Mouse (Mus musculus) T-cell, adult 2 months (primary cell): ENCODE data around the gene Pepd.
A peak's percentile ranks its signal among the peaks of the same experiment; 100 is the strongest.

Experiments
- DNase-seq: peaks from one replicate; pipeline ENCODE4 v3.0.0; 2022; ENCODE audit warnings: low spot score

Pepd gene

DNA sequence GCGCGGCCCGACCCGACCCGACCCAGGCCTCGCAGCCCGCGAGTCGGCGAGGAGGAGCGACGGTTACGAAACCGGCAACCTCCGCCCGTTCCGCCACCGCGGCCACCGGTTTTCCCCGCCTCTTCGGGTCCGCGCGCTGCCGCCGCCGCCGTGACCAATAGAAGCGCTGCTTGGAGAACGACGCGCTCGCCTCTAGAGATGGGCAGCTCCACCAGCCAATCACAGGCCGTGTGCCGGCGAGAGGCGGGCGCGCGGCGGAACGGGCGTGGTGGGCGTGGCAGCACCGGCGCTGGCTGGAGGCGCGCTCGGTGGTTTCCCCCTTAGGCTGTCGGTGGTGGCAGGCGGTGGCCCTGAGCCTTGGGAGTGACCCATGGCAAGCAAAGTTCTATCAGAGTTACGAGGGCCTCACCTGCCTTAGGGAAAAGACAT lies 144.3 kb downstream of the Pepd start, which contains the start of gene Cebpg:
Gene Cebpg, minus strand, starts transcription at position 138 of the 429 bp plus-strand sequence.
- peak; percentile 94 for DNase-seq

- DNase-seq, result no peak
Observed at GRCm38 (mm10) chr7:35056999-35057398, 144.8 kb downstream of the Pepd start.

GRCm38 (mm10) chr7:35057569-35057968 lies 145.4 kb downstream of the Pepd start:
- no peak for DNase-seq

GRCm38 (mm10) chr7:35058329-35058728 lies 146.2 kb downstream of the Pepd start:
- no peak for DNase-seq

GRCm38 (mm10) chr7:35059467-35059866 lies 147.3 kb downstream of the Pepd start:
- DNase-seq, result no peak

DNA sequence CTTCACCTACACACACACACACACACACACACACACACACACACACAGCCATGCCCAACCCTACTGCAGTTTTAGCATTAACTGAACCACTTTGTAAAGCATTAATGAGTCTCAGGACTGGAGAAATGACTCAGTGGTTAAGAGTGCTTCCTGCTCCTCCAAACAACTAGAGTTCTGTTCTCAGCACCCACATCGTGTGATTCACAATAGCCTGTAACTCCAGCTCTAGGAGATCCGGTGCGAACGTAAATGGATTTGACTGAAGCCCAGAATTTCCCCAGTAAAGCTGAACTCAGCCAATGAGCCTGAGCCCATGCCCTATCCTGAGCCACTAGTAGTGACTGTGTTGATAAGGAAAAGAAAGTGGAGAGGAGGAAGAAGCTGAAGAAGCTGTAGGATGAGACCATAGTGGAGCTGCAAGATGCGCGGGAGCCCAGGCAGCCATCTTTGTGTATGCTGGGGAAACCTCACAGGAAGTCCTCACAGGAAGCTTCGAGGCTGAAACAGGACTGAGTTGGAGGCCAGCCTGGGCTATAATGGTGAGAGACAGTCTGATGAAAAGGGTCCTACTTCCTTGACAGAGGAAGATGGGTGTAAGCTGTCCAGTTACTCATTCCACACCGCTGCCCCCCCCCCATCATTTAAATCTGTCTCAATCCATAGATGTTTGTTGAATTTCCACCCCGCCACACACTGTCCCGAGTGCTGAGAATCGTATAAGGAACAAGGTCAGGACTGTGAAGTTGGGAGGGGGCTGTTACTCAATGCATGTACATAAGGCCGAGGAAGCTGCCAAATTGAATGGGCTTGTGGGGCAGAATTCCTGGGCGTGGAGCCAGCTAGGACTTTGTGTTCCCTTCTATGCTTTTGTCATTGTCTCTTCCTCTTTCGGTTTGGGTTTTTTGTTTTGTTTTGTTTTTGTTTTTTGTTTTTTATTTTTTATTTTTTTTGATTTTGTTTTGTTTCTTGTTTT lies 152.4 kb downstream of the Pepd start:
- DNase-seq, result no peak

DNA sequence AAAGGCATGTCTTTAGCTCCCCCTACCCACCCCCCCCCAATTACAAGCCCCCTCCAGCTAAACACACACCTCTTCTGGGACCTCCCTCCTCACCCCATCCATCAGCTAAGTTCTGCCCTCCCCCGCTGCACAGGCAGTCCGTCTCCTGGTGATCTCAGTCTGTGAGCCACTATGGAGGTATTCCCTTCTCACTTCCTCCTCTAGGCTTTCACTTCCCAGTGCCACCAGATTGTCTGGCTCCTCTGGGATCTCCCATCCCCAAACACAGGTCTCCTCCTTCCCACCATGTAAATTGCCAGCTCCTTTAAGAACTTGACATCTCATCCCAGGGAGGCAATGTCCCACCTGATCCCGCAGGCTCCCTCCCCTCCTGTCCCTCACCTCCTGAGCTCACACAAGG lies 153.8 kb downstream of the Pepd start:
- no peak for DNase-seq

DNA sequence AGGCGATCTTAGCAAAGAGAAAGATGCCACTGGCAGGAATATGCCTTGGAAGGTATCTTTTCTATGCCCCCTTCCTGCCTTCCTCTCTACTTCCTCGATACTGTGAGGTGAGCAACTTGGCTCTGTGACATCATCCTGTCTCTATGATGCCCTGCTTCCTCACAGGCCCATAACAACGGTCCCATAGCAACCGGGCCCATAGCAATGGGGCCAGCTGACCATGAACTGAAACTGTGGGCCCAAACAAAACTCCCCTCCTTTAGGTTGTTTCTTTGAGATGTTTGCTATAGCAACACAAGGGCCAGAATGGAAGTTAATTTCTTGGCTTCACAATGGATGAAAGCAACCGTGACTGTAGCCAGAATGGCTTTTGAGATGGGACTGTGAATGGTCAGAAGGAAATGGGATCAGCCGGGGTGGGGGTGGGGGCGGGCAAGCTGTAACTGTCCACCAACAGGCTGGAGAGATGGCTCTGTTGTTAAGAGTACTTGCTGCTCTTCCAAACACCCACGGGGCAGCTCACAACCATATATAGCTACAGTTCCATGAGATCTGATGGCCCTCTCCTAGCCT lies 154.5 kb downstream of the Pepd start:
- no peak for DNase-seq

GRCm38 (mm10) chr7:35076645-35077044 lies 164.5 kb downstream of the Pepd start:
- DNase-seq, result no peak

GRCm38 (mm10) chr7:35080843-35081338 lies 168.7 kb downstream of the Pepd start:
- DNase-seq, result no peak

DNA sequence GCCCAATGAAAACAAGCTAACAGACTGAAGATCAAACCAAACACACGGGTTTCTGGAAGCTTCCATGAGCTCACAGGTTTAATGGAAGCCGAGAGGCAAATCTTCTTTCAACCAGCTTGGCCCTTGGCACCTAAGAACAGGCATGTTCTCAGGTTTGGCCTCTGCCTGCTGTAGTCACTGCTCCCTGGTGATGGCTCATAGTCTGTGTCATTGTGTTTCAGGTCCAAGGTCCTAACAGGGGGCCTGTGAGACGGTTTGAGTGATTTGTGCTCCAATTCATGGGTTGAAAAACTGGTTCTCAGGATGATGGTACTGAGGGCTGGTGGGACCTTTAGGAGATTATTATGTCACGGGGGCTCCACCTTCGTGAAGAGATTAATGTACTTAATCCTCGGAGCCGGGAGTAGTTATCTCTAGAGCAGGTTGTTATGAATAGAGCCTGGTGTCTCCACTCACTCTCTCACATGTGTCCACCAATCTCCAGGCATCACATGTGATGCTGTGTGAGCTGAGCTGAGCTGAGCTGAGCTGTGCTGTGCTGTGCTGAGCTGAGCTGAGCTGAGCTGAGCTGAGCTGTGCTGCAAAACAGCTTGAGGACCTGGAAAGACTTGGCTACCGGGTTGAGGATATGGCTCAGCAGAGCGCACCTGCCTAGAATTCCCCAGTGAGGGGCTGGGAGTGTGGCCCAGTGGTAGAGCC lies 169.4 kb downstream of the Pepd start:
- DNase-seq, result no peak

DNA sequence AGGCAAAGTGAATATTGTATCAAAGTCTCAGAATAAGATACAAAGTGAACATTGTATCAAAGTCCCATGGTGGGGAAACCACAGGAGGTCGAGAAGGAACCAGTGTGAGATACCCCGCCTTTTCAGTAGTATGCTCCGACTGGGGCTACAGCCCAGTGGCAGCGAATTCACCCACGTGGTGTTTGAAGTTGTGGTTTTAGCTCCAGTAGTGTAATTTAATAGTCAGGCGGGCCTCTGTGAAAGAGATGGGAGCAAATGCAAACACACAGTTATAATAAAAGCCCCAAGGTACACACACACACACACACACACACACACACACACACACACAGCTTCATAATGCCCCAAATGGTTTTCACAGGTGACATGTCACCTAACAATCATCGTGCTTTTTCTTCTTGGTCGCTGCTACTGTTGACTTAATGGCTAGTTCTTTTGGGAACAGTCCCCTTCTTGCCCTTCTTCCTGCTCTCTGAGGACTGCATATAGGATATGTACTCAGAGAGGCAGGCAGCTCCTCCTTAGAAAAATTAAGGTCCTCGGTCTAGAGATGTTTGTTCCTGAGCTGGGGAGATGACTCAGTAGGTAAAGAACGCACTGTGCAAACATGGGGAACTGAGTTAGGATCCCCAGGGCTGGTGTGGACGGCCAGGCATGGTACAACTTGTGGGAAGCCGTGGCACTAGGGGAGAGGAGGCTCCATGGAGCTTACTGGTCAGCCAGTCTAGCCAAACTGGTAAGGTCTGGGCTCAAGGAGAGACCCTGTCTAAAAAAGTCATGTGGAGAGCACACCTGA lies 172.6 kb downstream of the Pepd start:
- DNase-seq, result no peak

DNA sequence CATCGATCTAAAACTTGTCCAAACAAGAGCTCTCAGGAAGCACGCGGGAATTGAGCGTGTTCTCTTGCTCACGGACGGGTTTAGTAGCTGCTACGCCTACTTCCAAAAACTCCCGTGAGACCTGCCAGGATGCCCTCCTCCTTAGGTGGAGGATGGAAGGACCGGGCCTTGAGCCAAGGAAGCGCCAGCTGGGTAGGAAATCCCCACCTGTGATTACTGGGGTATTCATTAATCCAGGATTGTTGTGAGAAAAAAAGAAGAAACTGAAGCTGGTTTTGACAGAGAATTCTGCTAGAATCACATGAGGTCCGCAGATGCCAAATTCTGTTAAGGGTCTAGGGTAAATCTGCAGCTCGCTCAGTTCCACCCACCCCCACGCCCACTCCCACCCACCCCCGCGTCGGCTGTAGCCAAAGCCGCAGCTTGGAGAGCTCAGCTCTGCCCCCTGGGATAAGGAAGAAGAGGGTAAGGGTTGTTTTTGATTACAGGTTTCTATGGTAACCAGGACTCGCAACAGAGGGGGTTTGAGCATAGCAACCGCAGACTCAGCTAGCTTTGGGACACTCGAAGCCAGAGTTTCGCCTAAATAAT lies 174.2 kb downstream of the Pepd start:
- no peak for DNase-seq

DNA sequence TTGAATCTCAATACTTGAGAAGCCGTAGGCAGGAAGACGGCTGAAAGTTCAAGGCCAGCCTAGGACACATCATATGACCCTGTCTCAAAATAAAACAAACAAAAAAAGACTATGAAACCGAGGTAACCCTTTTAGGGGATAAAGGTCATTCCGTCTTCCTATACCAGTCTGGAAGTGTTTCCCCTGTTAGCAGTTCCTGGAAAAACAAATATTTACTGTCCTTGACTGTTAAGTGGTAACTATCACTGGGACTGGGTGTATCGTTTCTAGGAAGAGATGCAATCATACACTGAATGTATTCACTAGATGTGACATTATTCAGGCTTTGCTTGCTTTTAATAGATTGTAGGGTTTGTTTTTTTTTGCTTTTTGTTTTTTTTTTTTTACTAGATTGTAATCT lies 178.4 kb downstream of the Pepd start:
- DNase-seq, result no peak
